Mouse (Mus musculus) MEL (cell line): ENCODE data around the gene Ciita. TPM values are rescaled to one million over a fixed set of nuclear protein-coding genes. Genes with fewer than 3 reads are reported as not detected.
A peak's percentile ranks its signal among the peaks of the same experiment; 100 is the strongest.

Source experiments
- DNase-seq: peaks from one replicate; pipeline ENCODE4 v3.0.0; 2011; ENCODE audit warnings: low read depth, low spot score
- H3K27ac ChIP-seq: 2 replicates; pipeline ENCODE4 v1.5.1; 2012; ENCODE audit warnings: low read depth, mild to moderate bottlenecking, control low read depth, low read length, moderate library complexity; ENCODE audit not compliant: control insufficient read depth
- H3K27me3 ChIP-seq, 2 experiments: fragments of 150-350 bp in 1 of 2; sonication (generic) in 1 of 2; 2 replicates each; pipeline ENCODE4 v1.6.1; 2012; ENCODE audit warnings: low read length in 2 of 2, mild to moderate bottlenecking in 2 of 2, improper control_type of control experiment in 1 of 2, moderate library complexity in 1 of 2; ENCODE audit not compliant: insufficient read depth in 2 of 2, control insufficient read depth in 1 of 2
- H3K36me3 ChIP-seq, 2 experiments: 2 replicates each; pipeline ENCODE4 v1.6.1; 2012 to 2014; ENCODE audit warnings: low read length in 2 of 2, improper control_type of control experiment in 1 of 2, inconsistent platforms in 1 of 2, mild to moderate bottlenecking in 1 of 2; ENCODE audit not compliant: insufficient read depth in 2 of 2, control insufficient read depth in 1 of 2
- H3K4me1 ChIP-seq, 2 experiments: fragments of 150-350 bp in 1 of 2; sonication (generic) in 1 of 2; 2 replicates each; pipeline ENCODE4 v1.6.1; 2012; ENCODE audit warnings: low read length in 2 of 2, improper control_type of control experiment in 1 of 2, mild to moderate bottlenecking in 1 of 2; ENCODE audit not compliant: insufficient read depth in 2 of 2, control insufficient read depth in 1 of 2
- H3K4me3 ChIP-seq, 2 experiments: fragments of 150-350 bp in 1 of 2; sonication (generic) in 1 of 2; 2 replicates each; pipeline ENCODE4 v1.5.1; 2012; ENCODE audit warnings: low read depth in 2 of 2, low read length in 2 of 2, mild to moderate bottlenecking in 2 of 2, moderate library complexity in 2 of 2, control low read depth in 1 of 2, improper control_type of control experiment in 1 of 2; ENCODE audit not compliant: control insufficient read depth in 1 of 2, insufficient read depth in 1 of 2
- H3K79me2 ChIP-seq: 2 replicates; pipeline ENCODE4 v1.6.1; 2012; ENCODE audit warnings: mild to moderate bottlenecking, low read length, moderate library complexity; ENCODE audit not compliant: control insufficient read depth, poor library complexity, insufficient read depth
- H3K9ac ChIP-seq: 2 replicates; pipeline ENCODE4 v1.6.1; 2012; ENCODE audit warnings: low read depth, mild to moderate bottlenecking, control low read depth, low read length, moderate library complexity; ENCODE audit not compliant: control insufficient read depth, poor library complexity, severe bottlenecking
- H3K9me3 ChIP-seq: fragments of 150-350 bp; sonication (generic); replicated peaks from 2 replicates; pipeline ENCODE4 v1.6.1; 2012; ENCODE audit warnings: mild to moderate bottlenecking, low read length, improper control_type of control experiment, moderate library complexity; ENCODE audit not compliant: insufficient read depth
- CHD2 ChIP-seq: IDR thresholded peaks from 2 replicates; pipeline ENCODE4 v1.6.1; 2011; ENCODE audit warnings: low read length, improper control_type of control experiment
- E2F4 ChIP-seq: IDR thresholded peaks from 2 replicates; pipeline ENCODE4 v1.6.1; 2011; ENCODE audit warnings: low read depth, low read length, improper control_type of control experiment, borderline replicate concordance
- ELF1 ChIP-seq: IDR thresholded peaks from 2 replicates; pipeline ENCODE4 v1.6.1; 2014; ENCODE audit warnings: low read depth, mild to moderate bottlenecking, inconsistent platforms, low read length, improper control_type of control experiment, moderate library complexity
- EP300 ChIP-seq, 2 experiments: IDR thresholded peaks; 2 replicates each; pipeline ENCODE4 v1.6.1; 2011; ENCODE audit warnings: improper control_type of control experiment in 2 of 2, low read length in 2 of 2, low read depth in 1 of 2, mild to moderate bottlenecking in 1 of 2
- GATA1 ChIP-seq: IDR thresholded peaks from 2 replicates; pipeline ENCODE4 v1.6.1; 2011; ENCODE audit warnings: low read depth, low read length, improper control_type of control experiment
- JUND ChIP-seq: IDR thresholded peaks from 2 replicates; pipeline ENCODE4 v1.6.1; 2011; ENCODE audit warnings: low read depth, mild to moderate bottlenecking, improper control_type of control experiment, low read length
- MAFK ChIP-seq: IDR thresholded peaks from 2 replicates; pipeline ENCODE4 v1.6.1; 2011; ENCODE audit warnings: low read depth, mild to moderate bottlenecking, low read length, improper control_type of control experiment, borderline replicate concordance
- MAZ ChIP-seq: IDR thresholded peaks from 2 replicates; pipeline ENCODE4 v1.6.1; 2012; ENCODE audit warnings: low read depth, mild to moderate bottlenecking, inconsistent platforms, low read length, improper control_type of control experiment
- MEF2A ChIP-seq: IDR thresholded peaks from 2 replicates; pipeline ENCODE4 v1.6.1; 2014; ENCODE audit warnings: low read depth, mild to moderate bottlenecking, inconsistent platforms, low read length, improper control_type of control experiment; ENCODE audit not compliant: poor library complexity, insufficient replicate concordance, severe bottlenecking; ENCODE audit errors: extremely low read depth
- NELFE ChIP-seq: IDR thresholded peaks from 2 replicates; pipeline ENCODE4 v1.6.1; 2011; ENCODE audit warnings: low read depth, low read length, improper control_type of control experiment
- POLR2A ChIP-seq, 2 experiments: IDR thresholded peaks; 2 replicates each; pipeline ENCODE4 v1.6.1; 2011 to 2012; ENCODE audit warnings: low read length in 2 of 2, mild to moderate bottlenecking in 2 of 2, control low read depth in 1 of 2, improper control_type of control experiment in 1 of 2, low read depth in 1 of 2, moderate library complexity in 1 of 2; ENCODE audit not compliant: control insufficient read depth in 1 of 2, insufficient read depth in 1 of 2, poor library complexity in 1 of 2
- POLR2AphosphoS2 ChIP-seq: IDR thresholded peaks from 2 replicates; pipeline ENCODE4 v1.6.1; 2011; ENCODE audit warnings: low read length, improper control_type of control experiment
- RAD21 ChIP-seq: IDR thresholded peaks from 2 replicates; pipeline ENCODE4 v1.6.1; 2011; ENCODE audit warnings: mild to moderate bottlenecking, low read depth, low read length, improper control_type of control experiment
- TAL1 ChIP-seq: IDR thresholded peaks from 2 replicates; pipeline ENCODE4 v1.6.1; 2012; ENCODE audit warnings: mild to moderate bottlenecking, inconsistent platforms, low read length, moderate library complexity, mixed read lengths
- TBP ChIP-seq: IDR thresholded peaks from 2 replicates; pipeline ENCODE4 v1.8.0; 2011; ENCODE audit warnings: low read depth, low read length, improper control_type of control experiment
- UBTF ChIP-seq: IDR thresholded peaks from 2 replicates; pipeline ENCODE4 v1.6.1; 2012; ENCODE audit warnings: low read depth, mild to moderate bottlenecking, inconsistent platforms, low read length, improper control_type of control experiment, moderate library complexity, borderline replicate concordance; ENCODE audit not compliant: insufficient read depth
- USF2 ChIP-seq, 2 experiments: IDR thresholded peaks; 2 replicates each; pipeline ENCODE4 v1.6.1; 2011 to 2012; ENCODE audit warnings: improper control_type of control experiment in 2 of 2, low read length in 2 of 2, borderline replicate concordance in 1 of 2, inconsistent platforms in 1 of 2, low read depth in 1 of 2, mild to moderate bottlenecking in 1 of 2; ENCODE audit not compliant: insufficient read depth in 1 of 2
- ZC3H11A ChIP-seq: IDR thresholded peaks from 2 replicates; pipeline ENCODE4 v1.6.1; 2012; ENCODE audit warnings: low read depth, mild to moderate bottlenecking, inconsistent platforms, low read length, improper control_type of control experiment
- ZKSCAN1 ChIP-seq: IDR thresholded peaks from 2 replicates; pipeline ENCODE4 v1.6.1; 2012; ENCODE audit warnings: low read depth, mild to moderate bottlenecking, inconsistent platforms, low read length, improper control_type of control experiment, moderate library complexity
- polyA plus RNA-seq, 2 experiments: library from polyadenylated mRNA; stranded (reverse) in 1 of 2; unstranded in 1 of 2; fragments of >175 nt in 1 of 2; fragments of >200 nt in 1 of 2; gene quantifications; 2 replicates each; pipeline versions ENCODE4 v1.2.1 to v1.2.4; 2012; ENCODE audit warnings: low replicate concordance in 2 of 2, low read depth in 1 of 2; ENCODE audit not compliant: insufficient read length in 2 of 2, insufficient read depth in 1 of 2, missing spikeins in 1 of 2
- total RNA-seq: library from RNA; depleted of rRNA; stranded (reverse); fragments of 300-350 nt; gene quantifications from 2 replicates; pipeline ENCODE4 v1.2.3, GENCODE M21; 2012

The Ciita gene
- total and polyA plus RNA-seq, 3 experiments, result 0.04 TPM; not detected in 2

DNA sequence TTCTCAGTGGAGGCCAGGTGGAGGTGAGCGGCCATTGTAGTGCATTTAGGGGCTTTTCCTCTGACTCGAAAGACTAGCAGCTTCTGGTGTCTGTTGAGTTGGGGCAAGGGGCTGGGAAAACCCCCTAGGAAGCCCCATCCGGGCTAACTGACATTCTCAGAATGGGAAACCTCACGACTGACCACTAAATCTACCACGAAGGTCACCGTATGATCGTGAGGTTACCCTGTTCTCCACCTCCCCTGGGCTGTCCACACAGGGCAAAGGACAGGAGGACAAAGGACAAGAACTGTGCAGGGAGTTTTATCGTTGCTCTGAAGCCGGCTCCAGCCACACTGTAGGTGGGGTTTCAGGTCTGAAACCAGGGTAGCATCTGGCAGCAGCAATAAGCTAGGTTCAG is 30.9 kb upstream of the Ciita start:
- H3K9ac ChIP-seq, result no peak overlapping the region
- no peaks in the 10 kb centered on the region for H3K9me3 ChIP-seq
- no peaks in the 10 kb centered on the region for H3K79me2 ChIP-seq
- no peak for TF ChIP-seq EP300 (IDR thresholded peaks at IDR 0.05; ENCODE audit: low read depth in 1 of 2, low read length in 2 of 2)
- H3K27ac ChIP-seq, result no peak overlapping the region
- 0 out of 4 replicates have a peak, but pooled peaks cover 0 to 2% of the 10 kb centered on the region in 2 experiments for H3K27me3 ChIP-seq
- H3K36me3 ChIP-seq, result no peaks in the 10 kb centered on the region
- no peak for DNase-seq
- H3K4me3 ChIP-seq, result no peak overlapping the region
- H3K4me1 ChIP-seq, result no peaks in the 10 kb centered on the region

GRCm38 (mm10) chr16:10451906-10452305 is 28.0 kb upstream of the Ciita start:
- H3K27me3 ChIP-seq, result 0 out of 4 replicates have a peak, but pooled peaks cover 0 to 2% of the 10 kb centered on the region in 2 experiments
- no peak for DNase-seq
- no peaks in the 10 kb centered on the region for H3K4me1 ChIP-seq
- no peak overlapping the region for H3K9ac ChIP-seq
- no peaks in the 10 kb centered on the region for H3K9me3 ChIP-seq
- no peak for TF ChIP-seq USF2 (IDR thresholded peaks at IDR 0.05; ENCODE audit: borderline replicate concordance in 1 of 2, insufficient read depth in 1 of 2, low read depth in 1 of 2, low read length in 2 of 2)
- no peak for TF ChIP-seq GATA1
- no peak for TF ChIP-seq POLR2AphosphoS2
- no peak for TF ChIP-seq ELF1
- TF ChIP-seq ZKSCAN1, result no peak
- TF ChIP-seq JUND, result no peak
- TF ChIP-seq, all 39 proteins: peak for 0
- no peak overlapping the region for H3K27ac ChIP-seq
- H3K79me2 ChIP-seq, result no peaks in the 10 kb centered on the region
- no peaks in the 10 kb centered on the region for H3K36me3 ChIP-seq
- H3K4me3 ChIP-seq, result no peak overlapping the region

DNA sequence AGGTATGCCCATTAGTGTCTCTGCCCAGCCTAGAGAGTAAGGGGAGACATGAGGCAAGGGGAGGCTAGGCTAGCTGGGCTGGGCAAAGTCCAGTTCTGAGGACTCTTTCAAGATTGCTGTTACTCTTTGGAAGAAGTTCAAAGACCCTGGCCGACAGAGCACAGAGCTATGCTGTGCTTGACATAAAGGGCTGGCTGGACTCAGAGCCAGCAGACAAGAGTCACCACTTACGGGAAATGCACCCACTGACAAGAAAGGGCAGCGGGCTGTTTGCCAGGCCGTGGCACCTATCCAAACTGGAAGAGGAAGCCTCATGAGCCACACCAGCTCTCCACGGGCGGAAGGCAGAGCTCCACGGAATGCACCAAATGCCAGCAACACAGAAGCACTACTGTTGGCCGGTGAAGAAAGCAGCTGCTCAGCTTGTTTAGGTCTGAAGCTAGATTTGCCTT is 27.4 kb upstream of the Ciita start:
- no peak overlapping the region for H3K4me3 ChIP-seq
- DNase-seq, result peak; percentile 10
- no peaks in the 10 kb centered on the region for H3K9me3 ChIP-seq
- H3K4me1 ChIP-seq, result no peaks in the 10 kb centered on the region
- no peaks in the 10 kb centered on the region for H3K79me2 ChIP-seq
- H3K27me3 ChIP-seq, result 0 out of 4 replicates have a peak, but pooled peaks cover 0 to 2% of the 10 kb centered on the region in 2 experiments
- no peak overlapping the region for H3K27ac ChIP-seq
- TF ChIP-seq MAFK (no peak), TAL1 (no peak), NELFE (no peak), RAD21 (no peak), MEF2A (no peak), POLR2A (IDR thresholded peaks at IDR 0.05; ENCODE audit: control insufficient read depth in 1 of 2, insufficient read depth in 1 of 2, low read depth in 1 of 2, low read length in 2 of 2, poor library complexity in 1 of 2) (no peak), E2F4 (no peak), TBP (no peak), CHD2 (no peak), JUND (no peak), UBTF (no peak), ZC3H11A (no peak), USF2 (IDR thresholded peaks at IDR 0.05; ENCODE audit: borderline replicate concordance in 1 of 2, insufficient read depth in 1 of 2, low read depth in 1 of 2, low read length in 2 of 2) (no peak), MAZ (no peak), ZKSCAN1 (no peak)
- TF ChIP-seq, all 39 proteins: peak for 0
- Histone ChIP-seq H3K36me3 (no peaks in the 10 kb centered on the region), H3K9ac (no peak overlapping the region)
